Mouse (Mus musculus) neural tube, embryonic 10.5 days (tissue): ENCODE measurements around the gene Tmem52b.

Experiments used
- DNase-seq: peaks from one replicate; pipeline ENCODE4 v3.0.0-alpha.2; 2017; ENCODE audit warnings: low spot score; ENCODE audit errors: extremely low spot score

The Tmem52b gene

GRCm38 (mm10) chr6:129530261-129530660 lies 17.9 kb downstream of the Tmem52b start:
- DNase-seq, result no peak

GRCm38 (mm10) chr6:129532556-129532941 lies 20.2 kb downstream of the Tmem52b start:
- DNase-seq, result peak; percentile 28

- DNase-seq, result peak; percentile 68
Measured at GRCm38 (mm10) chr6:129532942-129533860, 20.8 kb downstream of the Tmem52b start, which contains the start of gene Gabarapl1. Gene Gabarapl1 (plus strand): TSS chr6:129533160.

GRCm38 (mm10) chr6:129534057-129534456 lies 21.7 kb downstream of the Tmem52b start:
- peak; percentile 20 for DNase-seq

GRCm38 (mm10) chr6:129534627-129535190 lies 22.4 kb downstream of the Tmem52b start:
- no peak for DNase-seq

GRCm38 (mm10) chr6:129535723-129536122 lies 23.4 kb downstream of the Tmem52b start:
- DNase-seq, result no peak

GRCm38 (mm10) chr6:129538555-129538954 lies 26.2 kb downstream of the Tmem52b start:
- DNase-seq, result no peak

GRCm38 (mm10) chr6:129541931-129542330 lies 29.6 kb downstream of the Tmem52b start:
- no peak for DNase-seq

- DNase-seq, result no peak
Measured at GRCm38 (mm10) chr6:129542540-129542939, 30.2 kb downstream of the Tmem52b start.

GRCm38 (mm10) chr6:129543709-129544606 lies 31.6 kb downstream of the Tmem52b start:
- peak; percentile 34 for DNase-seq

GRCm38 (mm10) chr6:129547277-129547676 lies 34.9 kb downstream of the Tmem52b start:
- no peak for DNase-seq

GRCm38 (mm10) chr6:129548009-129548408 lies 35.7 kb downstream of the Tmem52b start:
- DNase-seq, result no peak

GRCm38 (mm10) chr6:129557298-129558023 lies 45.1 kb downstream of the Tmem52b start:
- no peak for DNase-seq

- peak; percentile 75 for DNase-seq
Measured at GRCm38 (mm10) chr6:129558946-129559640, 46.7 kb downstream of the Tmem52b start.

- no peak for DNase-seq
Measured at GRCm38 (mm10) chr6:129559641-129560027, 47.3 kb downstream of the Tmem52b start.

- no peak for DNase-seq
Measured at GRCm38 (mm10) chr6:129565257-129565656, 52.9 kb downstream of the Tmem52b start.
